Mouse (Mus musculus): ENCODE measurements at regions not wholly inside any gene's neighbourhood (a gene's known extent, or its start where the extent isn't known, plus 50 kb on each side); places are given as distances from the start of the nearest gene placed in this dataset.

- DNase-seq (ENCODE audit: low read depth, low spot score), result peak; percentile 5
Measured at GRCm38 (mm10) chr6:78899952-78900351, 431.3 kb upstream of the Reg3g start.

GRCm38 (mm10) chr6:78892730-78893129 is 424.1 kb upstream of the Reg3g start:
- no peak for DNase-seq (ENCODE audit: low read depth, low spot score)

GRCm38 (mm10) chr6:78863031-78863430 is 394.4 kb upstream of the Reg3g start:
- no peak for DNase-seq (ENCODE audit: low read depth, low spot score)

- no peak for DNase-seq (ENCODE audit: low read depth, low spot score)
Measured at GRCm38 (mm10) chr6:78841261-78841660, 372.6 kb upstream of the Reg3g start.

- no peak for DNase-seq (ENCODE audit: low read depth, low spot score)
Measured at GRCm38 (mm10) chr6:78825901-78826629, 357.4 kb upstream of the Reg3g start.

- DNase-seq (ENCODE audit: low read depth, low spot score), result no peak
Measured at GRCm38 (mm10) chr6:78821251-78821650, 352.6 kb upstream of the Reg3g start.

- DNase-seq (ENCODE audit: low read depth, low spot score), result no peak
Measured at GRCm38 (mm10) chr6:78797013-78797412, 328.3 kb upstream of the Reg3g start.

GRCm38 (mm10) chr6:78788972-78789371 is 320.3 kb upstream of the Reg3g start:
- no peak for DNase-seq (ENCODE audit: low read depth, low spot score)

GRCm38 (mm10) chr6:78757619-78758018 is 288.9 kb upstream of the Reg3g start:
- DNase-seq (ENCODE audit: low read depth, low spot score), result no peak
